Mouse (Mus musculus): Measurements from ENCODE around the gene Glul.
"Not testable (repeated sequence)": the region's sequence is repeated elsewhere in the genome, so short reads cannot be mapped to it uniquely, and the experiment has no call there.

Glul gene

GRCm38 (mm10) chr1:153899731-153900380 lies at the start of gene Glul, which contains the start of gene Teddm2:
Gene Glul, plus strand, starts transcription at chr1:153899944.
Gene Teddm2, minus strand, starts transcription at chr1:153900228.
- DNase-seq = peak; percentile 98

GRCm38 (mm10) chr1:153852696-153853095 lies 47.0 kb upstream of the Glul start:
- DNase-seq = not testable (repeated sequence)

GRCm38 (mm10) chr1:153855946-153856345 lies 43.8 kb upstream of the Glul start:
- no peak for DNase-seq

- no peak for DNase-seq
Observed at GRCm38 (mm10) chr1:153874045-153874444, 25.7 kb upstream of the Glul start, which contains the start of gene Teddm1b. Gene Teddm1b, plus strand, starts transcription at chr1:153874345.

GRCm38 (mm10) chr1:153880391-153880790 lies 19.4 kb upstream of the Glul start:
- not testable (repeated sequence) for DNase-seq

GRCm38 (mm10) chr1:153886024-153886633 lies 13.6 kb upstream of the Glul start:
- no peak for DNase-seq

GRCm38 (mm10) chr1:153890121-153890520 lies 9.6 kb upstream of the Glul start:
- DNase-seq = no peak

GRCm38 (mm10) chr1:153891442-153891841 lies 8.3 kb upstream of the Glul start, which contains the start of gene Teddm1a:
Gene Teddm1a, plus strand, starts transcription at chr1:153891742.
- no peak for DNase-seq

GRCm38 (mm10) chr1:153893746-153894145 lies 6.0 kb upstream of the Glul start:
- no peak for DNase-seq

- DNase-seq = no peak
Observed at GRCm38 (mm10) chr1:153894201-153894893, 5.4 kb upstream of the Glul start.

- peak; percentile 47 for DNase-seq
Observed at GRCm38 (mm10) chr1:153894979-153895378, 4.8 kb upstream of the Glul start.

GRCm38 (mm10) chr1:153897196-153897595 lies 2.5 kb upstream of the Glul start:
- no peak for DNase-seq

GRCm38 (mm10) chr1:153898989-153899730 lies 584 bp upstream of the Glul start:
- DNase-seq = no peak

- no peak for DNase-seq
Observed at GRCm38 (mm10) chr1:153900381-153900780, 637 bp downstream of the Glul start.

GRCm38 (mm10) chr1:153900860-153901730 lies 1.4 kb downstream of the Glul start:
- DNase-seq = no peak

GRCm38 (mm10) chr1:153903006-153903405 lies 3.3 kb downstream of the Glul start:
- DNase-seq = no peak

- DNase-seq = no peak
Observed at GRCm38 (mm10) chr1:153904236-153904635, 4.5 kb downstream of the Glul start.

- DNase-seq = no peak
Observed at GRCm38 (mm10) chr1:153905884-153906283, 6.1 kb downstream of the Glul start.

GRCm38 (mm10) chr1:153908208-153908607 lies 8.5 kb downstream of the Glul start:
- DNase-seq = no peak

GRCm38 (mm10) chr1:153908741-153909140 lies 9.0 kb downstream of the Glul start:
- no peak for DNase-seq

GRCm38 (mm10) chr1:153909213-153909962 lies 9.6 kb downstream of the Glul start:
- no peak for DNase-seq
